Mouse (Mus musculus) heart, postnatal 0 days (tissue): ENCODE measurements around the gene Hyal4.

ENCODE experiments used
- CTCF ChIP-seq: IDR thresholded peaks from 2 replicates; pipeline ENCODE4 v1.5.1; 2016; ENCODE audit warnings: antibody characterized with exemption, control low read depth, low read depth
- EP300 ChIP-seq: IDR thresholded peaks from 2 replicates; pipeline ENCODE4 v1.6.1; 2016; ENCODE audit warnings: antibody characterized with exemption, low read depth

GRCm38 (mm10) chr6:24707499-24707898, 40.6 kb upstream of the Hyal4 start:
- TF ChIP-seq EP300 (no peak), CTCF (no peak)
